Mouse (Mus musculus) layer of hippocampus, adult 18-20 months (tissue): ENCODE measurements at regions not wholly inside any gene's neighbourhood (a gene's known extent, or its start where the extent isn't known, plus 50 kb on each side); places are given as distances from the start of the nearest gene placed in this dataset.

Experiments used
- DNase-seq, 2 experiments: peaks; one replicate each; pipeline ENCODE4 v3.0.0; 2022; ENCODE audit warnings: low spot score in 2 of 2

DNA sequence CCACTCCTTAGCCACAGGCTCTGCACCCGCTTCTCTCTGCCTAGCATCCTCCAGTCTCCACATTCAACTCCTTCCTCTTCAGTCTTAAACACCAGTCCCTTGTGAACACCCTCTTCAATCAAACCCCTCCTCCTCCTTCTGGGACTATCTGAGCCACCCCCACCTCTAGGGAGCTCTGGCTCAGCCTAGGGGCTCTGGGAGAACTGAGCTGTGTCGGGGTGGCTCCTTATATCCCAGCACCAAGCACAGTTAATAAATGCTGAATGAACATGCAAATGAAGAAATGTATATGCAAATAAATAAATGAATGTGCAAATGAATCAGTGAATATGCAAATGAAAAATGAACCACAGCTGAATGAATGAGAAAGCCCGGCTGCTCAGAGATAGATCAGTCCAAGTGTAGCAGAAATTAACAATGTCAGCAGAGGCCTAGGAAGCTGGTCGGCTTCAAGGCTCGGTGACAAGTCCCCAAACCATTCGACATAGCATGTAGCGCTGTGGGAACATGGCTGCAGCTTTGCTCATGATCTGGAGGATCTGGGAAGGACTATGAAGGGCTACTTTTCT lies 67.1 kb upstream of the Tnrc6c start:
- DNase-seq, result no peak

DNA sequence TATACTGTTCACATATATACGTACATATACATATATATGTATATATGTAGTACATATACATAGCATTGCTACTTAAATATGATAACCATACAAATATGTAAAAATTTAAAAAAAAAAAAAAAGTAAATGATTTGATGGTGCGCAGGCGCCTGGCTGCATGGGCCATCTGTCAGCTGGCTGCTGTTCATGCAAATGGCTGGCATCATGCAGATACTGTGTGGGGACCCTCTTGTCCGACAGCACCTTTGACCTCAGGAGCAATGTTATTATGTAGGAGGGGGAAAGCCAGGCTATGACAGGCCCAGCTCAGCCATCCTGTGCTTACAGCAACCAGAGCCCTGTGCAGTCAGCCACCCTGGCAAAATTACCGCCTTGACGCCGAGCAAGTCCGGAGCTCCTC lies 65.1 kb upstream of the Tnrc6c start:
- no peak for DNase-seq

DNA sequence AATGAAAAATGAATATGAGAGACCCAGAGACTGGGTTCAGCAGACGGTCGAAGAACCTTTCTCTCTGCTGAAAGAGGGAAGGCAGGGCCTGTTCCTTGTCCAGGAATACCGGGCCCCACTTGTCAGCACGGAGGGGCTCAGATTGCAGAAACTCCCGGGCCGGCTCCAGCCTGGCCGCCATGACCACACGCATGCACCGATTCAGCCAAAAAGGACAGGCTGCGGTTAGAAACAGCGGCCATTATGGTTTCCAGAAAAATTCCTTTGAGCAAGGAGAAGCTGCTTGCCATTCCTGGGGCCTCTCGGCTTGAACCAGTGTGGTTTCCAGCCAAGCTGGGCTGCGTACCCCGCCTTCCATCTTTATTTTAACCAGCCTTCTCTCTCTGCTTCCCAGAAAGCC lies 64.7 kb upstream of the Tnrc6c start:
- DNase-seq, result no peak

DNA sequence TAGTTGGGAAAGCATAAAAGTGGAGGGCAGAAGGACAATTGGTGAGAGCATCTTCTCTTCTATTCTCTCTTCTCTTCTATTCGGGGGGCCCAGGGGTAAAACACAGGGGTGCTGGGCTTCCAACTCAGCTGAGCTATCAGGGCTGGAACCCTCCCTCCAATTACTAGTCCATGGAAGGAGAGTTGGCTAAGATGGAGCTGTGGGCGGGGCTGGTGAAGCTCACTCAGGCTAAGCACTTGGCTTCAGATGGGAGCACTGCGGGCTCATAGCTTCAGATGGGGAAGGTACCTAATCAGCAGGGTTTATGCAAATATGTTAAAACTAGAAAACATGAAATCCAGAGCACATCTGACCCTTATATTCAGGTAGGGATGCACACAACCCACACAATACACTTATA lies 61.5 kb upstream of the Tnrc6c start:
- DNase-seq, result no peak

DNA sequence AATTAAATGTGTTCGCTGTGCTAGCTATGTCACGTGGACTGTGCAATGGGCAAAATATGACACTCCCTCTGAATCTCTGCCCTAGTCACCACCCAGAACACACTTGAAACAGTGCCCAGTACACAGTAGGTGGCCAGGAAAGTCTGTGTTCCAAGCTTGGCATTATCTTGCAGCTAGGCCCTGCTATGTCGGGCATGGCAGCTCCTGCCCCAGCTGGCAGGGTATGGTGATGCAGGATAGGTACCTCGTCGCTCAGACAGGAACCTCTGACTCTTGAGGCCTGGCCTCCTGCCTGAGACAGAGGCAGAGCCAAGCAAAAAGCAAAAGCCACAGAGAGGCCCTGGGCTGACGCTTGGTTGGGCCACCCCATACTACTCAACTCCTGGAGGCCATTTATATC lies 57.9 kb upstream of the Tnrc6c start:
- DNase-seq, result no peak

DNA sequence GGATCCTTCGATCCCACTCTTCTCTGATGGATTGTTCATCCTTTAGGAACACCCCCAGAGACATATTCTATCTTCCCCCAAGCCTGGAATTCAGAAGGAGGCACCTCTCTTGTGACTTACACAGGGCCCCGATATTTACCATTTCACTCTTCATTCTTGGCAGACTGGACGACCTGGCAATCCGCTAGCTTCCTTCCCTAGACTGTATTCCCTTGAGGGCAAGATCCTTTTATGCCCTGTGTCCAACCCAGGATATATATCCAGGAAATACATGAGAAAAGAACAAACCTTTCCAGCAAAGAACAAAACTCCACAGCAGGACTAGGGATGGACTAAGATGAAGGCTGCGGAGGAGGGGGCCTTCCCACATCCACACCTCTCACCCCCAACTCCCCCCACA lies 56.3 kb upstream of the Tnrc6c start:
- DNase-seq, result no peak

DNA sequence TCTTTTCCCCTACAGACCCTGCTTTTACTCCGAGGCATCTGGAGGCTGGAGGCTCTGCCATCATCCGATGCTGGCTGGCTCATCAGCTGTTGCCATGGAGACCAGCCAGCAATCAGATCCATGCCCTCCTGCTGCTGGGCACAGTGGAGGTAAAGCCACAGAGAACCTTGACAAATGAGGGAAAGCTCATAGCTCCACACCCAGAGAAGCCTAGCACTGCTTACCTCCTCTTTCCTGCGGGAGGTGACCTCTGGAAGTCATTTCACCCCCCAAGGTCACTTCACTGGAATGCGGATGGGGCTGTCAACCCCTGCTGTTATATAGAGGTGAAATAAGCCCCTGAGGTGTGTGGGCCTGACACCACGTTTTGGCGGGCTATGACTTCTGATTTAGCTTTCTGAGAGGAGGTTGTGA lies 55.9 kb upstream of the Tnrc6c start:
- DNase-seq, result peak in 1 of 2 experiments; percentile 63

DNA sequence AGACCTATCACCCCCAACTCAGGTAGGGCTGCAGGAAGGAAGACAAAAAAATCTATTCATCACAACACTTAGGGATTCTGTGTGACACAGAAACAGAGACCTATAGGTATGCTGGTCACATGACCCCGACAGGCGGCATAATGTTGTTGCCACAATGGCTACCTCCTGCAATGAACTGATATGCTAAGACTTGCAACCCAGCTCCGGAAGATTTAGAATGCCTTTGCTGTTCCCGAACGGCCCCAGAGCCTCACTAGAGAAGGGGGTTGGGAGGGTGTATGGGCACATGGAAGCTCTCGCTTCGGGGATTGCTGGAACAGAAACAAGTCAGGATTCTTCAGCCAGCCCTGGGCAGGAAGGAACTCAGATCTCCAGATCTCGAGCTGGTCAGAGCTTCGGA lies 55.5 kb upstream of the Tnrc6c start:
- no peak for DNase-seq

DNA sequence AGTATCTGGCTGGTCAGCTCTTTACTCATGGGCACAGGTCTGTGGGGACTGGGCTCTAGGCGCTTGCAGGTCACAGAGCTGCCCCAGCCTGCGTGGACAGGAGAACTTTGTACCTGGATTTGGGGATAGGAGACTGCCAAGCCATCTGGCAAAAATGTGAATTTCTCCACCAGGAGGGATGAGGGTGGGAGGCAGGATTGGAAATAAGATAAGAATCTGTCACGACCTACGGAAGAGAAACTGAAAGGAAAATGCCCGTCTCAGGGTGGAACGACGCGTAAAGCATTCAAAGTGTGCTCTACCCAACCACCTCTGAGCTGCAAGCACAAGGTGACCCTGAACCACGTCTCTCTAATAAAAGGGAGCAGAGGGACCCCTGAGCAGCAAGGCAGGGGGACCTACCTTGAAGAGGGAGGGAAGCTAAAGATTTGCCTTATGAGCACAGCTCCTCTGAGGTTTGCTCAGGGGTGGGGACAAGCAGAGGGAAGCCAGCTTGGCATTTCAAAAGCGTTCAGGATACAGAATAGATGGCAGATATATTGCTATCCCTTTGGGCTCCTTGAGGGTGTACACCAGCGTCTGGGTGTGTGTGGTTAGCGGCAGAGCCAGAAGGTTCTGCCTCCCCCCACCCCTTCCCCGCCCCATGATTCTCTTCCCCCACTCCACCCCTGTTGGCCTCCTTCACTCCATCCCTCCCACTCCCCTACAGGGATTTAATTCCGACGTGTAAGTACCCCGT lies 54.9 kb upstream of the Tnrc6c start:
- DNase-seq, result no peak

DNA sequence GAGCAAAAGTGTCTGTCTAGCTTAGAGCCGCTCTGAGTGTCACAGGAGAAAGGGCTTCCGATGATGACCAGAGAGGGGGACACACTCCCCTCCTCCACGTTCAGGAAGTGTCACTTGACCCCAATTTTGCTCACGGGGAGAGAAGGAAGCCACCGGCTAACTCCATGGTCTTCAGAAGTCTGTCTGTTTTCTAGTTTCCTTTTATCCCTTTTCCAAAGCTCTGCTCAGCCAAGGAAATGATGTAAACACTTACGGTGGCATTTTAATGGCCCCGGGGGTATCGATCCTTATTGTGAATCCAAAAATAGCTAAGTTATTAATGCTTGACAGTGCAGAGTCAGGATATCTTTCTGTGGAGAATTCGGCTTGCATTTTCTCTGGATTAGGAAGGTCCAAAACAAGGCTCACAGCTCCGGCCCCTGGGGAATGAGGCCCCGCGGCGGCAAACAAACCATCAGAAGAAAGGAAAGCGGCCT lies 54.3 kb upstream of the Tnrc6c start:
- no peak for DNase-seq

DNA sequence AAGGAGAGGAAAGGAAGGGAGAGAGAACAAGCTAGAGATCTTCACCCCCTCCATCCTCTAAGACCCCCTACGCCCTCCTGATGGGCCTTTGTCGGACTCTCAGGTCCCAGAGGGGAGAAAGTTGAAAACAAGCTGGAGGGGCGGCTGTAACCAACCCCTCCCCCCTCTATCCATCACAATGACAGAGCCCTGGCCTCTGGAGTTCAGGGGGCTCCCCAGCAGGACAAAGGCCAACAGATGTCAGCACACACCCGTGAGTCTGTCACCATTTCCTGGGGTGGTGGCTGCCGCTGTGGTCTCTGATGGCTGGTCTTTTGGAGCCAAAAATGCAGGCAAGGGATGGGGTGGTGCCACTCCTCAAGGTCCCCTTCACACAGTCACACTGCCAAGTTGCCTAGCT lies 52.9 kb upstream of the Tnrc6c start:
- DNase-seq, result no peak

DNA sequence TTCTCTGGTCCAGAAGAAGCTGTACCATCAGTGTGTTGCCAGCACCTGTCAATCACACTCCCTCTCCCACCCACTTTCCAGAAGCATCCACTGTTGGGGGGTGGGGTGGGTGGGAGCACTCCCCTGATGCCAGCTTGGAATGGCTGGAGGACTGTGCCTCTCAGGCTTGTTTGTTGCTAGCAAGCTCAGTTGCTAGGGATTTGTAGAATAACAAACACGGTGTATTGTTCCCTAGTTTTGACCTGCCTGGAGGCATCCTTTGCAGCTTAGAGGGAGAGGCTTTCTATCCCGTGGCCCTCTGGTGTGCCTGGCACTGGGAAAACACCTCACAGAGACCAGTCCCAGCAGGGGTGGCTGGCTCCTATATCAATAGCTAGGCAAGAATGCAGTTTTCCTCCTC lies 50.1 kb upstream of the Tnrc6c start:
- DNase-seq, result no peak
